Mouse (Mus musculus) CD4-positive, CD25-positive, alpha-beta regulatory T cell, adult 2 months (primary cell): Measurements from ENCODE around the gene Dct.

Source experiments
- DNase-seq: peaks from one replicate; pipeline ENCODE4 v3.0.0-alpha.2; 2012; ENCODE audit warnings: low read depth, low spot score

Dct gene

DNA sequence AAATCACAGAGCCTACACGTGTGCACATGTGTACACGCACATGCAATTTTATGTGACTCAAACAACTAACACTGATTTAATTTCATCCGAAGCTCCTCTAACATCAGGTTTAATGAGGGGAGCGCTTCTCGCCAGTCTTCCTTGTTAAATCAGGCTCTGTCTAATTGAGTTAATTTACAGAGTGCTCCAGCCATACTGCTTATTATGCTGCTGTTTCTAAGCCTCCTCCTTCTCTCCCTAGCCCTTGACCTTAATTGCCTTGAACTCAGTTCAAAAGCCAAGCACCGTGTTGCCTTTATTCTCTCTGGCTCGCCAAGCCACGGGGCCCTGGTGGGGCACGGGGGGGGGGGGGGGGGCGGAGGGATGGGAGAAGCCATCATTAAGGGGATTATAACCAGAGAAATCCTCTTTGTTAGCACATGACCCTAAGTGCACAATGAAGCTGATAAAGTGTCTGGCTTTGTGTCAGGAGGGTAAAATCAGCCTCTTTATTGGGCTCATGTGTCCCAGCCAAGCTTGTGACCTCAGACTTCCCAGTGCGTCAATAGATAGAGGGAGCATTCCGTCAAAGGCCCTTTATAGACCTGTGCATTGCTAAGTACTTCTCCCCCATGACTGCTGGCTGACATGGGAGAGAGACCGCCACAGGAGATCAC, at the start of gene Dct:
TSS of gene Dct (minus strand) at position 270 of the 656 bp plus-strand sequence.
- no peak for DNase-seq

DNA sequence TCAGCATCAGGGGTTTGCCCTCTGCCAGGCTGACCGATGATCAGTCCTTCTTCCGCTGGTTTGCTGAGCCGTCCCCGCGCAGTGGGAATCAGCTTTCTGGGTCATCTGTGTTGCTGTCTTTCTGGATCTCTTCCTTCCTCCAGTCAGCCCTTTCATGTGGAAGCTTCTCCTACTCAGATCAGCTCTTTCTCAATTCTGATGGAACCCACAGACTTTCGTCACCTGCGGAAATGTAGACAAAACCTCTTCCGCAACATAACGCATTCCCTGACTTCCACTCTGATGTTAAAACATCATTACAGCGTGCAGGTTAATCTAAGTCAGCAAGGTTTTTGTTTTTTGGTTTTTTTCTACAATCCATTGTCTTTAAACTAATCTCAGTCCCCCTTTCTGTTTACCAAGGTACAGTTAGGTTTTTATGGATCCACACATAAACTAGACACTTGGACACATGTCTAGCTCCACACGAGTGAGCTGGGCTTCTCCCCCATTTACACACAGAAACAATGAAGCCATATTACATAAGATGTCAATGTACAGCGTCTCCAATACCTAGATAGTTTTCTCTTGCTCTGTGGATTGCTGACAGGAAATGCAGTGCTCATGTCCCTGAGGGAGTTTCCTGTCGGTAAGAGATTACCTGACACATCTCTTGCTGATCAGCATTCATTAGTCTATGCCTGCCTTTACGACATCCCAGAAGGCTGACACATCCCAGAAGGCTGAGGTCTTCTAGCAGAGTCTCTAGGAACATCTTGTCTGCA, 49.4 kb upstream of the Dct start:
- DNase-seq = no peak

GRCm38 (mm10) chr14:118098265-118098664, 46.2 kb upstream of the Dct start:
- DNase-seq = no peak

DNA sequence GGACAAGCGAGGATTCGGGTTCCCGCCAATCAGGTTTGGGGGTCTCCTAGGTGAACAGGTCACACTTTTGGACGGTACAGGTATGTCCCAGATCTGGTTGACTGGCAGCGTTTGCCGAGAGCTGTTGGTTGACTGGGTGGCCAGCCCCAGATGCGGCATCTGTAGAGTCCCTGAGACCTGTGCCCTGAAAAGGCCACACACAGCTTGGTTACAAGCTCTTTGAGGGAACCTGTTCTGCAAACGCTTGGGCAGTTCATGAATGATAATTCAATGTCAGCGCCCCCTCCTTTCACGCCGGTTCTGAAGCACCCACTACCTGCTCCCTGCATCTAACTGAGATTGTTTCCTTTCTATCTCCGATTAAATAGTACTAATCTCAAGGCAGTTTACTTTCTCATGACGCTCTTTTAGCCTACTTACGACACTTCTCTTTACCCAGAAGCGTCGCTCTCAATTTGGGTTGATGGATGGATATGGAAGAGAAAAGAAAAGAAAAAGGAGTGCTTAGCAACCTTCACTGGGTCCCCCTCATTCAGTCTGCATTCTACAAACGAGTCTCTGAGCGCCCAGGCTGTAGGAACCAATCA, 37.9 kb upstream of the Dct start:
- peak; percentile 54 for DNase-seq

DNA sequence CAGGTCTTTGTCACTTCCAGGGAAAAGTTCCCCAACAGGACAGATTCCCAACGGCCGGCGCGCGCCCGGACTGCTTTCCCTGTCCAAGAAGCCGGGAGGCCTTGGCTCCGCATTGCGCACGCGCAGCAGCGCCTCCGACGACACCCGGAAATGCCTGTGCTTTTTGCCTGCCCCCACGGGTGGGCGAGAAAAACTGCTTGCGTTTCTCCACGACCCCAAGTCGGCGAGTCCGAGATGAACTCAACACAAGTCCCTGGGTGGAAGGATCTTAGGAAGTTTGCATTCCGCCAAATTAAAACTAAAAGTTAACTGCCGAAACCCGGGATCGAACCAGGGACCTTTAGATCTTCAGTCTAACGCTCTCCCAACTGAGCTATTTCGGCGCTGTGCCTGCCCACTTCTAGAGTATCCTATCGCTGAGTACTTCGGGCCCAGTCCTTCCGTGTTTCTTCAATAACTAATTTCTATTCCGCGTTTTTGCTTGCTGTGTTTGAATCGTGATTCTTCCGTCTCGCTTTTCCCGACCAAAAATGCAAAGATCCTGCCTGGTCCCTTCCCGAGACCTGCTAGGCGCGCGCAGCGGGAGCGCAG, 37.3 kb upstream of the Dct start:
- DNase-seq = peak; percentile 92

DNA sequence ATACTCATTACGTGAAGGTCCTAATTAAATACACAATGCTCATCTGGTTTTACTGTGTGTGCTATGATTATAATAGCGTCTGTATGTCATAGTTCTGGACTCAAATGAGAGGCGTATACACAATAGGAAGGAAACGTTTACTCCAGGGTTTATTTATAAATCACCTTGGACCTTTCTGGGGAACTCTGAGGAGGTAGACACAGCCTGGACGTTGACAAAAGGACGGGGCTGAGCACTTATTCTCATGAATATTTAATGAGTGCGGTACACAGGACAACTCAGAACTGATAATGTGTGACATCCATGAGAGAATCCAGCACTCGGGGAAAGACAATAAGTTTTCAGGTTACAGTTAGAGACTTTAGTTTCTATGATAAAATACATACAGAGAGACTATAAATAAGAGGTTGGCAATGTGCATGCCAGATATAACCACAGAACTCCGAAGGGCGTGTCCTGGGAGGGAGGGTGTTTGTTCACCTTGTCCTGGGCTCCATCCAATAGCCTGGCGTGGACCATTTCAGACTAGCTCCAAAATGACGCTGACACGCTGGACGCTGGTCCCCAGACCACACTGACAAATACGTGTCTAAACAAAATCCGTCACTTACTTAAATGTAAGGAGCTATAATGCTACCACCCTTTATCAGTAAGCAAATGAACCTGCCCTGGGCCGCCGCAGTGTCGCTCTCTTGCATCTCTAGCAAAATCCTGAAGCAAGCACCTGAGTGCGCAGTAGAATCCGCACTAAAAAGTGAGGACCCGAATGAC, 36.6 kb upstream of the Dct start:
- DNase-seq = no peak

DNA sequence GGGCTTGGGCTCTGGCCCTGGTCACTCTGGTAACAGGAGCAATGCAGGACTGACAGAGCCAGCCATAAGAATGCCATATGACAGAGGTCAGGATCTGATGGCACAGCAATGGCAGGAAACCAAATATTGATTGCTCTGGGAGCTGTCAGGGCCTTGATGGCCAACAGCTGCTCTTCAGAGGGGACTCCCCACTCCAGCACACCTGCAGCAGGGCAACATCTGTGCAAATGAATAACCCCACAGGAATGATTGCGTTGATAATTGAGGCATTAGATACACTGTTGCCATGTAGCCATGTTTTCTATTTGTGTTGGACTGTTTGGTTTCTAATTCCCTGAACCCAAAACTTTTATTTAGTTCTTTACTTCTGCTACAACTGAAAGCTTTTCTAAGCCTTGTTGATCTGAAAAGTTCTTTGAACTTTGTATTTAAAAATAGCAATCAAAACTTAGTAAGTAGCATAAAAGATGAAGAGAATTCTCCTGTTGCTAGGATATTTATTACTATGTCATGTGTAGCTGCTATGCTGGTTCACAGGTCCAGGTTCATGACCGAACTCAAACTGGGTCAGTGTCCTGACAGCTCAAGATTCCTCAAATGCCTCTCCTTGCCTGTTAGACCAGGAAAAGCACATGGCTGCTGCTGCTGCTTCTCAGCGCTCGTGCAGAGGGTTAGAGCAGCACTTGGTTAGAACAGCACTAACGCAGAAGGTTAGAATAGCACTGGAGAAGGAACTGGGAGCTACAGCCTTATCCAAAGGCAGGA, 34.4 kb upstream of the Dct start:
- DNase-seq = no peak

GRCm38 (mm10) chr14:118083851-118084250, 31.8 kb upstream of the Dct start:
- DNase-seq = no peak

GRCm38 (mm10) chr14:118080606-118081005, 28.6 kb upstream of the Dct start:
- DNase-seq = no peak

DNA sequence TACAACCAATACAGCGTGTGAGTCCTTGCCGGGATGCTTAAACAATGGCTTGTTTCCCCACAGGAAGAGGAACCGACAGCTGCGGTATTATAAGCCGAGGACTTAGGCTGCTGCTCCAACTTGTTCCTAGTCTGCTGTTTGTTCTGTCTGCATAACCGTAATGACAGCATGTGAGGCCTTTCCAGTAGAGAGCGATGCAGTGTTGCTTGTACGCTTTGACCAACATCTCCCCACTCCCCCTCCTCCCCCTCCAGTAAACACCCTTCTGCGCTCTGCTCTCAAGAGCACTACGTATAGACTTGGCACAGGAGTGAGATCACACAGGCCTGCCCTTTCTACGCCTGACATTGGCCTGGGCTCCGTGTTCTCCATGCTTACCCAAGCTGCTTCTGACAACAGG, 18.1 kb upstream of the Dct start:
- no peak for DNase-seq

- no peak for DNase-seq
Observed at GRCm38 (mm10) chr14:118069439-118070079, 17.5 kb upstream of the Dct start.

GRCm38 (mm10) chr14:118061766-118062432, 9.9 kb upstream of the Dct start:
- DNase-seq = no peak

DNA sequence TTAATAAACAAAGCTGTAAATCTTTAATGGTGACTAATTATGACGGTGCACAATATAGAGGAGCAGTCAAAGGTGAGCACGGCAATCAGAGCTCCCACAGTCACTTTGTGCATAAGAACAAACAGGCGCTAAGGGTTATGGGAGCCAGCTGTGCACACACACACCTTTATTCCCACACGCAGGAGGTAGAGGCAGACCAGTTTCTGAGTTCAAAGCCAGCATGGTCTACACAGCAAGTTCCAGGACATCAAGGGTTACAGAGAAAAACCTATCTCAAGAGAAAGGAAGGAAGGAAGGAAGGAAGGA, 6.5 kb upstream of the Dct start:
- DNase-seq = no peak

DNA sequence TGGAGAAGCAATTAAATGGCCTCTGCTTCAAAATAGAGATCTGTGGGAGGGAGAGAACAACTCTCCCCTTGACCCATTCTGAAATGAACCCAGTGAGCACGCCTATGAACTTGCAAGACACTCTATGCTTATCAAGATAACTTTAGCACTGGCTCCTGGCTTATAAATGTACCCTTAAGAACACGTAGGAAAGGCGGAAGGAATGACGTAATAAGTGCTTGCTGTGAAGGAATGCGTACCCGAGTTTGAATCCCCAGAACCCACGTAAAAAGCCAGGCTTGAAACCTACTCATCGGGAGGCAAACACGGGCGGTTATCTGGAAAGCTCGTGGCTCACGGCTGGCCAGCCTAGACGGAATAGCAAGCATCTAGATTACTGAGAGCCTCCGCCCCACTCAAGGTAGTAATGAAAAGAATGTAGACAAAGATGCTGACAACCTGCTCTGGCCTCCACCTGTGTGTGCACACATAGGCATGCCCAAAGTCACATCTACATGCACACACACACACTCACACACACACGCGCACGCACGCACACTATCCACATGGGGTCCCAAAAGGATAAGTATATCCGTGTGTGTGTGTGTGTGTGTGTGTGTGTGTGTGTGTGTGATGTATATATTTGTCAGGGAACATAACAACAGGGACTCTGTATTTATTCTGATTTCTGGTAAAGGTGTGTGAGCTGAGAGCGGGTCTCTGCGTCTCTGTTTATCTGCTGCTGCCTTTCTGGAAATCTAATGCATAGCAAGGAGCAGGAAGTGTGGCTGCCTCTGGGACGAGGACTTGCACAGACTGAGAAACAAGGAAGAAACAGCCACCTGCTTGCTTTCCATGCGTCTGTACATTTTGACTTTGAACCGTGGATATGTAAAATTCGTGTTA, 5.9 kb upstream of the Dct start:
- no peak for DNase-seq

DNA sequence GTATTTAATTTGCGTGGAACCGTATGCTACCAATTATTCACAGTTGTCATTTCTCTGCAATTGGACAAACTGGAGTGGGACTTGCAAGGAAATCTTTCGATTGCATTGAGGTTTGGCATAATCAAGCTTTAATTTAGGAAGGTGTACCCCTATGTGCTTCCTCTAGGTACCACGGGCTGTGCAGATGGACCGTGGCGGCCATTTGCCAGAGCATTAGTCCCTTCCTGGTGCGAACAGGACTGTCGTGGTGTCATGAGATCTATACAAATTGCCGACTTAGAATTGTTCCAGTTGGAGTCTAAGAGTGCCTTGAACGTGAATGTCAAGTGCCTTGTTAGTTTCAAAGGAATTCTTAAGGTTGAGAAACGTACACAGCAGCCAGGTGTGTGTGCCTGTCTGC, 726 bp upstream of the Dct start:
- no peak for DNase-seq

DNA sequence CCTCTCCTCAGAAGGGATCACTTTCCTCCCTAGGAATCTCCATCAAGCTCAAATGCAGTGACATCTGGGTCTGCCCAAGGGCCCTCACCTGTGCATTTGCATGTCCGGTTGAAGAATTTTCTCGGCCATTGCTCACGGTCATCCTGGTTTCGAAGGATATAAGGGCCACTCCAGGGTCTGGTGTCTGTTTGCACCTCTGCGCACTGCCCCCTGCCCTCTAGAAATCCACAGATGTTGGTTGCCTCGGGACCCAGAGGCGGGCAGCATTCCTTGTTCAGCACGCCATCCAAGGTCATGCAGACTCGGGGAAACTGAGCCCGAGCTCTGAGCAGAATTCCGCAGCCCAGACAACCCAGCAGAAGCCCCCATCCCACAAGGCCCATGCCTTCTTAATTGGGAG, 648 bp downstream of the Dct start:
- DNase-seq = no peak

- no peak for DNase-seq
Observed at GRCm38 (mm10) chr14:118050990-118051389, 1.1 kb downstream of the Dct start.

GRCm38 (mm10) chr14:118050431-118050830, 1.6 kb downstream of the Dct start:
- DNase-seq = no peak

- DNase-seq = no peak
Observed at GRCm38 (mm10) chr14:118049648-118050238, 2.3 kb downstream of the Dct start.
